Mouse (Mus musculus) hindbrain, embryonic 13.5 days (tissue): ENCODE data around the gene Rftn2. TPM values are rescaled to one million over a fixed set of nuclear protein-coding genes. Genes with fewer than 3 reads are reported as not detected.

ENCODE experiments used
- ATAC-seq: fragments of 200-750 bp; cut with Nextera tagmentation; 2 replicates; pipeline ENCODE4 v1.8.0; 2017; ENCODE audit warnings: moderate TSS enrichment; ENCODE audit not compliant: low FRiP score
- H3K27ac ChIP-seq: fragments of 300-500 bp; sonication (generic); 2 replicates; pipeline ENCODE4 v1.5.1; 2015; ENCODE audit warnings: inconsistent platforms, mild to moderate bottlenecking, moderate library complexity
- H3K27me3 ChIP-seq: fragments of 300-500 bp; sonication (generic); 2 replicates; pipeline ENCODE4 v1.6.1; 2015; ENCODE audit warnings: mild to moderate bottlenecking, inconsistent platforms
- H3K36me3 ChIP-seq: fragments of 300-500 bp; sonication (generic); 2 replicates; pipeline ENCODE4 v1.6.1; 2015; ENCODE audit warnings: mild to moderate bottlenecking, inconsistent platforms
- H3K4me1 ChIP-seq: fragments of 300-500 bp; sonication (generic); replicated peaks from 2 replicates; pipeline ENCODE4 v1.6.1; 2015; ENCODE audit warnings: inconsistent platforms
- H3K4me2 ChIP-seq: fragments of 300-500 bp; sonication (generic); 2 replicates; pipeline ENCODE4 v1.6.1; 2015; ENCODE audit warnings: inconsistent platforms, mild to moderate bottlenecking, moderate library complexity
- H3K4me3 ChIP-seq: fragments of 300-500 bp; sonication (generic); 2 replicates; pipeline ENCODE4 v1.5.1; 2015; ENCODE audit warnings: mild to moderate bottlenecking, inconsistent platforms
- H3K9ac ChIP-seq: fragments of 300-500 bp; sonication (generic); 2 replicates; pipeline ENCODE4 v1.6.1; 2015; ENCODE audit warnings: mild to moderate bottlenecking, inconsistent platforms
- H3K9me3 ChIP-seq: fragments of 300-500 bp; sonication (generic); 2 replicates; pipeline ENCODE4 v1.6.1; 2016; ENCODE audit warnings: inconsistent platforms
- whole genome bisulfite sequencing: fragments of 180-500 bp; shearing (Covaris S2); methylation state at CpG from one replicate; pipeline ENCODE4 v1.1.7; 2015; 5-methylcytosine and 5-hydroxymethylcytosine counted together
- polyA plus RNA-seq: library from polyadenylated mRNA; unstranded; fragments of >200 nt; fragmentation: Nextera tagmentation; extraction: Ambion mirVana; gene quantifications from 2 replicates; pipeline ENCODE4 v1.2.1, GENCODE M21; 2015

Gene Rftn2
- polyA plus RNA-seq, 1 experiment from 2014 or later, result 11.3 TPM

GRCm38 (mm10) chr1:55227376-55227775, 794 bp upstream of the Rftn2 start:
- Histone ChIP-seq H3K9me3 (no peaks in the 10 kb centered on the region), H3K27ac (no peak overlapping the region), H3K4me1 (peaks cover 15% of the 10 kb centered on the region), H3K4me2 (no peak overlapping the region), H3K27me3 (0 out of 2 replicates have a peak, but pooled peaks cover 4% of the 10 kb centered on the region), H3K9ac (no peak overlapping the region), H3K4me3 (no peak overlapping the region), H3K36me3 (no peaks in the 10 kb centered on the region)
- 56% methylated on average over 1 of the region's 1 CpGs for WGBS
- no peak for ATAC-seq

DNA sequence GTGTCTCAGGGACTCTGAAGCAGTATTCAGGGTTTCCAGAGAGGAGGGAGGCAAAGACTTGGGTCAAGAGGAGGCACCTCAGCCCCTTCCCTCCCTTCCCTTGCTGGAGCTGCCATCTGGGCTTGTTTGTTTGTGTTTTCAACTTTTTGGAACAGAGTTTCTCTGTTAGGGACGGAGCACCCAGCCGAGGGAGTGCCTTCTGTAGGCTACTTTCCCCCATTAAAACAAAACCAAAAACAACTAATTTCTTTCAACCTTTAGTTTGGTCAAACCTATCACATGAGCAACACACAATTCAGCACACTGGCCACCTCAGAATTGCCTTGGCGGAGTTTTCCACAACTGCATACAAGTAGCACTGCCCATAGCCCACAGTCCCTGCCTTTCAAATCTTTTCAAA, 1.2 kb downstream of the Rftn2 start:
- 35% methylated on average over 3 of the region's 3 CpGs for WGBS
- ATAC-seq, result no peak
- peak overlapping the region; percentile 31; the same call in 1 of the 2 replicates for H3K27ac ChIP-seq

DNA sequence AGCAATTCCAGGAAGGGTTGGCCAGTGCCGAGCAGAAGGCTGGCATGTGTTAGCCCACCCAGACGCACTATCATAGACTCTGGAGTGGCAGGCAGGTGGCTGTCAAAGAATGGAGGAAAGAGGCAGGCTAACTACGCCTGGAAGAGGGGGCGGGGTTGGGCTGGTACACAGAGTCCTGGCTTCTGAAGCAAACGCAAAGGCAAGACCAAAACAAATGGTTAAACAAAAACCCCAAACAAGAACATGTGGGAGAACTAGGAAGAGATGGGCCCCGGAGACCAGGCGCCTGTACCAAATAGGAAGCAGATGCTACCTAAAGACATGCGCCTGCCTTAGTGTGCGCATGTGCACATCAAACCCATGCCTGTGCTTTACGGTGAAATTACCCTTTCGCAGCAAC, 2.5 kb downstream of the Rftn2 start:
- peaks cover 19% of the 10 kb centered on the region for H3K4me1 ChIP-seq
- H3K4me3 ChIP-seq, result peak overlapping the region; percentile 44
- H3K9ac ChIP-seq, result peak overlapping the region; percentile 19; the same call in 1 of the 2 replicates
- 0 out of 2 replicates have a peak, but pooled peaks cover 4% of the 10 kb centered on the region for H3K27me3 ChIP-seq
- no peak overlapping the region for H3K27ac ChIP-seq
- peak overlapping the region; percentile 64 for H3K4me2 ChIP-seq
- 49% methylated on average over 11 of the region's 11 CpGs for WGBS
- H3K36me3 ChIP-seq, result no peaks in the 10 kb centered on the region
- no peaks in the 10 kb centered on the region for H3K9me3 ChIP-seq
- ATAC-seq, result peak; percentile 55

More for the DNA sequence above, 1.2 kb downstream of the Rftn2 start:
- Histone ChIP-seq H3K36me3 (no peaks in the 10 kb centered on the region), H3K4me2 (peak overlapping the region; percentile 64), H3K27me3 (0 out of 2 replicates have a peak, but pooled peaks cover 4% of the 10 kb centered on the region), H3K4me3 (peak overlapping the region; percentile 44), H3K9me3 (no peaks in the 10 kb centered on the region), H3K4me1 (peaks cover 19% of the 10 kb centered on the region), H3K9ac (peak overlapping the region; percentile 57)

- 92% methylated on average over 7 of the region's 7 CpGs for WGBS
- Histone ChIP-seq H3K36me3 (no peaks in the 10 kb centered on the region), H3K27ac (no peak overlapping the region), H3K9ac (no peak overlapping the region), H3K4me3 (no peak overlapping the region), H3K9me3 (no peaks in the 10 kb centered on the region), H3K27me3 (0 out of 2 replicates have a peak, but pooled peaks cover 4% of the 10 kb centered on the region), H3K4me1 (peaks cover 19% of the 10 kb centered on the region), H3K4me2 (no peak overlapping the region)
- ATAC-seq, result no peak
These were observed 3.6 kb downstream of the Rftn2 start for GRCm38 (mm10) chr1:55223026-55223425.

- H3K9me3 ChIP-seq, result no peaks in the 10 kb centered on the region
- no peak overlapping the region for H3K4me2 ChIP-seq
- ATAC-seq, result no peak
- peaks cover 18% of the 10 kb centered on the region for H3K4me1 ChIP-seq
- 0 out of 2 replicates have a peak, but pooled peaks cover 4% of the 10 kb centered on the region for H3K27me3 ChIP-seq
- no peak overlapping the region for H3K4me3 ChIP-seq
- H3K9ac ChIP-seq, result no peak overlapping the region
- WGBS, result 64% methylated on average over 4 of the region's 4 CpGs
- H3K36me3 ChIP-seq, result no peaks in the 10 kb centered on the region
- H3K27ac ChIP-seq, result no peak overlapping the region
These were observed 5.2 kb downstream of the Rftn2 start for GRCm38 (mm10) chr1:55221352-55221751.

DNA sequence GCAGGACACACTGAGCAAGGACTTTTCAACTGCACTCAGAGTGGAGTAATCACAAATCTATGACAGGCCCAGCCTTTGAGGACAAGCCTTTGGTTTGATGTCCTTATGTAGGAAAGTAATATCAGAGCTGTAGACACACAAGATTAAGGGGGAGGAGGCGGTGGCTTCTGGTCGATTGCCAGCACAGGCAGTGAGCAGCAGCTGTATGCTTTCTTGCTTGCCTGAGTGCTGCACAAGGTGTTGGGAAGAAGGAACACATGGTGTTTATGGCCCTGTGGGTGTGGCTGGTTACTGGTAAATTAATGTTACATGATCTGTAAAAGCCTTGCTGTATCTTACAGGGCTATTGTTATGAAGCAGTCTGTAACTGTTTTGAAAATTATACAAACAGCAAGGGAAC, 9.4 kb downstream of the Rftn2 start:
- H3K27ac ChIP-seq, result no peak overlapping the region
- peaks cover 3% of the 10 kb centered on the region for H3K4me1 ChIP-seq
- H3K4me3 ChIP-seq, result no peak overlapping the region
- H3K9me3 ChIP-seq, result no peaks in the 10 kb centered on the region
- no peak overlapping the region for H3K9ac ChIP-seq
- 72% methylated on average over 2 of the region's 2 CpGs for WGBS
- H3K27me3 ChIP-seq, result no peaks in the 10 kb centered on the region
- no peak for ATAC-seq
- H3K4me2 ChIP-seq, result no peak overlapping the region
- H3K36me3 ChIP-seq, result no peaks in the 10 kb centered on the region

DNA sequence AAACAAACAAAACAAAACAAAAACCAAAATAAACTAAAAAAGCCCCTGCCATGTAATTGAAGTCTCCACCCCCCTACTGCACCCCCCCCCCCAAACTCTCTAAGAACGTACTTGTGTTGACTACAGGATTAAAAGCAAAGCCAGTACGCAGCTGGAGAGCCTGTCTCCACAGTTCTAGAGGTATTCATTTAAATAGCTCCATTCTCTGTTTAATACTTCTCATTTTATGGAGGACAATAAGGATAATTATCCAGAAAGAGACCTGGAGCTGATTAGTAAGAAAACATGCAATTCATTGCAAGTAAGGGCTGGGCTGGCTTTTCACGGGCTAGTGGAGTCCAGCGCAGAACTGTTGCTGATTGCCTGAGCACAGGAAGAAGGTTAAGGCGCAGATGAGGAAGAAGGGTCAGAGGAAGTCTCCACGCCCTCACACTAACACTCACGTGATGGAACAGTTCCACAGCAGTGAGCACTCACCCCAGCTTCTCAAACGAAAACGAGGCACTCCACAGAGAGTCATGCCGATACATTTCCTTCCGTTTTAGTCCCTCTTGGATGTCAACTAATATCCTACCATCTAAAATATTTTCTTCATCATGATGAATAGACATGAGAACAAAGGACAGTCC, 11.3 kb downstream of the Rftn2 start:
- ATAC-seq, result no peak
- Histone ChIP-seq H3K27ac (no peak overlapping the region), H3K9me3 (no peaks in the 10 kb centered on the region), H3K9ac (no peak overlapping the region), H3K27me3 (no peaks in the 10 kb centered on the region), H3K4me1 (peaks cover 4% of the 10 kb centered on the region; the same call in 1 of the 2 replicates), H3K36me3 (no peaks in the 10 kb centered on the region), H3K4me3 (no peak overlapping the region), H3K4me2 (no peak overlapping the region)
- WGBS, result 75% methylated on average over 11 of the region's 11 CpGs

DNA sequence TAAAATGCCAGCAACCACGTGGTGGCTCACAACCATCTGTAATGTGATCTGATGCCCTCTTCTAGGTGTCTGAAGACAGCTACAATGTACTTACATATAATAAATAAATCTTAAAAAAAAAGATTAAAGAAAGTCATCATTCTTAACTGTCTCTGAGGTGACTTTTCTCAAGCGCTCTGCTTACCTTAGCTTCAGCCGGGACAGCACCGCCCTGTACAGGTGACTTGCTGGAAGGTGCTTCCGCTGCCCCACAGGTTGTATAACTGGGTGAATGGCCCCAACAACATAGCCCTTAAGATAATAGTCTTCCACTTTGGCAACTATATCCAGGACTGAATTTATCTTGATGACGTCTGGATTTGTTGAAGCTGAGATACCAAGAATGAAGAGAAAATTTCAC, 12.6 kb downstream of the Rftn2 start:
- no peak for ATAC-seq
- no peak overlapping the region for H3K27ac ChIP-seq
- H3K4me2 ChIP-seq, result no peak overlapping the region
- H3K27me3 ChIP-seq, result no peaks in the 10 kb centered on the region
- WGBS, result 88% methylated on average over 6 of the region's 6 CpGs
- H3K4me1 ChIP-seq, result peaks cover 5% of the 10 kb centered on the region; the same call in 1 of the 2 replicates
- H3K4me3 ChIP-seq, result no peak overlapping the region
- no peaks in the 10 kb centered on the region for H3K36me3 ChIP-seq
- no peaks in the 10 kb centered on the region for H3K9me3 ChIP-seq
- H3K9ac ChIP-seq, result no peak overlapping the region

- WGBS, result 75% methylated on average over 6 of the region's 6 CpGs
- H3K27me3 ChIP-seq, result no peaks in the 10 kb centered on the region
- no peak overlapping the region for H3K9ac ChIP-seq
- no peak overlapping the region for H3K4me2 ChIP-seq
- no peak overlapping the region for H3K4me3 ChIP-seq
- H3K27ac ChIP-seq, result no peak overlapping the region
- no peak for ATAC-seq
- H3K36me3 ChIP-seq, result no peaks in the 10 kb centered on the region
- peaks cover 5% of the 10 kb centered on the region; the same call in 1 of the 2 replicates for H3K4me1 ChIP-seq
- H3K9me3 ChIP-seq, result no peaks in the 10 kb centered on the region
These were observed 13.1 kb downstream of the Rftn2 start for GRCm38 (mm10) chr1:55213475-55213874.

GRCm38 (mm10) chr1:55212771-55213170, 13.8 kb downstream of the Rftn2 start:
- Histone ChIP-seq H3K9ac (no peak overlapping the region), H3K27ac (no peak overlapping the region), H3K9me3 (no peaks in the 10 kb centered on the region), H3K27me3 (no peaks in the 10 kb centered on the region), H3K4me1 (peaks cover 5% of the 10 kb centered on the region; the same call in 1 of the 2 replicates), H3K36me3 (no peaks in the 10 kb centered on the region), H3K4me2 (no peak overlapping the region), H3K4me3 (no peak overlapping the region)
- ATAC-seq, result no peak
- WGBS, result 83% methylated on average over 4 of the region's 4 CpGs

GRCm38 (mm10) chr1:55211081-55211480, 15.5 kb downstream of the Rftn2 start:
- Histone ChIP-seq H3K27me3 (no peaks in the 10 kb centered on the region), H3K4me2 (no peak overlapping the region), H3K4me3 (no peak overlapping the region), H3K9ac (no peak overlapping the region), H3K27ac (no peak overlapping the region), H3K4me1 (peaks cover 5% of the 10 kb centered on the region; the same call in 1 of the 2 replicates), H3K9me3 (no peaks in the 10 kb centered on the region), H3K36me3 (no peaks in the 10 kb centered on the region)
- WGBS, result 77% methylated on average over 8 of the region's 8 CpGs
- no peak for ATAC-seq

DNA sequence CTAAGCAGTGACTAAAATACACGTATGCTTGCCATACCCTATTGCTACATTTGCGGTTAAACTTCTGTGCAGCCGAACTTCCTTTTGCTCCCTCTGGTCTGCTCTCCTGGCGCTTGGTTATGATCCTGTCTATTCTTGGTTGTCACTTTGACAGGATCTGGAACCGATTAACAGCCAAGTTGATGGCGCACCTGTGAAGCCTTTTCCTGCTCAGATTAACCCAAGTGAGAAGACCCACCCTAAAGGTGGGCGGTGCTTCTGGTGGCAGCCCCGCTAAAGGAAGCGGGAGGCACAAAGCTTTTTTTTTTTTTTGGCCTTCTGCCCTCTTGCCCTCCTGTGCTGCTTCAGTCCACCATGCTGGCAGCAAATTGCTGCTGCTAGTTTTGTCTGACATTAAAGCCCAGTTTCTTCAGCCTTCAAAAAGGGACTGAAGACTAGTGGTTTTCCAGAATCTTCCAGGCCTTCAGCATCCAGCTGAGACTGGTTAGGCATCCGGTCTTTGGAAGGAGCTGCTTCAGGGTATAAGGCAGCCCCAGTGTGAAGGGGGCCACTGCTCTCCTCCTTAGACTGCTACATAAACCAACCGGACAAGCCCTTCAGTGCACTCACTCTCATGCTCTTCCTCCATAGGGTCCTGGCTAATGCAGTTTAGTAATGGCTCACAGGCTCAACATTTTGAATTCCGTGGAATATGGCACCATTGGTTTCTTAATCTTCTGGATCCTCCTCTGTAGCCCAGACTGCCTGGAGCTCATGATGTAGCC, 16.2 kb downstream of the Rftn2 start:
- H3K4me2 ChIP-seq, result no peak overlapping the region
- WGBS, result 53% methylated on average over 12 of the region's 12 CpGs

More for the DNA sequence above, 16.2 kb downstream of the Rftn2 start:
- Histone ChIP-seq H3K9me3 (no peaks in the 10 kb centered on the region), H3K4me3 (no peak overlapping the region), H3K27me3 (no peaks in the 10 kb centered on the region), H3K36me3 (no peaks in the 10 kb centered on the region), H3K4me1 (peaks cover 5% of the 10 kb centered on the region; the same call in 1 of the 2 replicates), H3K27ac (no peak overlapping the region), H3K9ac (no peak overlapping the region)
- no peak for ATAC-seq
